Comparison of ENCODE assay signal across 19 mouse cellular contexts in genomic region chr6:135914608-135915007, GRCm38 (mm10).
DNase-seq lines count a peak whose midpoint lies in the region; ATAC-seq and TF ChIP-seq lines count a peak whose summit lies in the region.
"Had no signal": no experiment of that assay in that cellular context is flagged by ENCODE, and none has a peak within 500 bp of the region (broad histone marks: within the 10 kb centered on the region; RNA-seq: fewer than 3 reads in every experiment).

No protein-coding gene starts in this region.

- no peaks in the 10 kb centered on the region for H3K36me3 ChIP-seq in testis, adult 2 months (ENCODE audit: control insufficient read depth, insufficient read depth, low read length)
- H3K36me3 ChIP-seq: embryonic facial prominence, embryonic 12.5 days; heart, embryonic 12.5 days; limb, embryonic 15.5 days; neural tube, embryonic 13.5 days had no signal

- POLR2A ChIA-PET in Patski (lab: Charles Lee): no interaction called here

- ATAC-seq in Patski: no peak
- no peak for ATAC-seq in monocyte, adult 5-6 weeks (replicated peaks; ENCODE audit: insufficient number of reproducible peaks, low FRiP score, low TSS enrichment, poor library complexity, severe bottlenecking)
- ATAC-seq: forebrain, embryonic 14.5 days; intestine, postnatal 0 days had no signal

- in situ Hi-C loops in Patski (cut with MboI; ENCODE audit: low pct_unique_long_range_greater_than_20kb): no loop called here

- TF ChIP-seq CTCF in layer of hippocampus, adult 2 months (conservative IDR thresholded peaks at IDR 0.05): peak; percentile 70
- TF ChIP-seq CTCF in testis, adult 2 months (IDR thresholded peaks at IDR 0.05; ENCODE audit: control insufficient read depth, insufficient read depth, insufficient replicate concordance, low read depth, low read length): peak; percentile 44; the same call in 1 of the 2 replicates
- peak; percentile 30 for TF ChIP-seq CTCF in Patski (IDR thresholded peaks at IDR 0.05)

- H3K4me3 ChIP-seq in layer of hippocampus, adult 2 months: no peak overlapping the region
- H3K4me3 ChIP-seq in testis, adult 2 months (ENCODE audit: control insufficient read depth, low read depth, low read length): no peak overlapping the region
- H3K4me3 ChIP-seq: embryonic facial prominence, embryonic 12.5 days; erythroblast, embryonic 14.5 days; heart, embryonic 12.5 days; limb, embryonic 15.5 days; neural tube, embryonic 13.5 days had no signal

- H3K27ac ChIP-seq in layer of hippocampus, adult 2 months: 0 out of 2 replicates have a peak overlapping the region, but pooled peaks have one; percentile 60
- no peak overlapping the region for H3K27ac ChIP-seq in testis, adult 2 months (ENCODE audit: control insufficient read depth, insufficient read depth, low read depth, low read length)
- H3K27ac ChIP-seq: embryonic facial prominence, embryonic 12.5 days; hindbrain, embryonic 14.5 days; limb, embryonic 15.5 days; neural tube, embryonic 13.5 days had no signal

- DNase-seq in layer of hippocampus, adult 2 months (ENCODE audit: low spot score in 2 of 2): no peak
- DNase-seq in layer of hippocampus, postnatal 36 days: no peak
- DNase-seq in testis, postnatal 14 days (ENCODE audit: low spot score): no peak
- DNase-seq in Patski (ENCODE audit: low read depth, low spot score): no peak
- no peak for DNase-seq in right cerebral cortex, postnatal 14 days
- DNase-seq: adrenal gland, adult 8-10 months; gastrocnemius, postnatal 36 days; heart, postnatal 14 days; lung, adult 2 months had no signal

- no peaks in the 10 kb centered on the region for H3K27me3 ChIP-seq in testis, adult 2 months (ENCODE audit: control insufficient read depth, insufficient read depth, low read length)
- peaks cover 11% of the 10 kb centered on the region for H3K27me3 ChIP-seq in Patski
- H3K27me3 ChIP-seq: embryonic facial prominence, embryonic 12.5 days; heart, embryonic 12.5 days; limb, embryonic 15.5 days; neural tube, embryonic 13.5 days had no signal

- CTCF ChIA-PET in Patski (lab: Charles Lee): interaction anchor here (1.3 kb wide), 1 partner anchor 9 kb away, joined by 3 read pairs; no protein-coding TSS in a partner anchor

- no peak for TF ChIP-seq POLR2A in testis, adult 2 months (IDR thresholded peaks at IDR 0.05; ENCODE audit: control insufficient read depth, low read depth, low read length)

- no peaks in the 10 kb centered on the region for H3K4me1 ChIP-seq in testis, adult 2 months (ENCODE audit: control insufficient read depth, insufficient read depth, low read length)
- H3K4me1 ChIP-seq: embryonic facial prominence, embryonic 12.5 days; heart, embryonic 12.5 days; limb, embryonic 15.5 days had no signal
